Mouse (Mus musculus): ENCODE measurements at regions not wholly inside any gene's neighbourhood (a gene's known extent, or its start where the extent isn't known, plus 50 kb on each side); places are given as distances from the start of the nearest gene placed in this dataset.
A peak's percentile ranks its signal among the peaks of the same experiment; 100 is the strongest.

DNA sequence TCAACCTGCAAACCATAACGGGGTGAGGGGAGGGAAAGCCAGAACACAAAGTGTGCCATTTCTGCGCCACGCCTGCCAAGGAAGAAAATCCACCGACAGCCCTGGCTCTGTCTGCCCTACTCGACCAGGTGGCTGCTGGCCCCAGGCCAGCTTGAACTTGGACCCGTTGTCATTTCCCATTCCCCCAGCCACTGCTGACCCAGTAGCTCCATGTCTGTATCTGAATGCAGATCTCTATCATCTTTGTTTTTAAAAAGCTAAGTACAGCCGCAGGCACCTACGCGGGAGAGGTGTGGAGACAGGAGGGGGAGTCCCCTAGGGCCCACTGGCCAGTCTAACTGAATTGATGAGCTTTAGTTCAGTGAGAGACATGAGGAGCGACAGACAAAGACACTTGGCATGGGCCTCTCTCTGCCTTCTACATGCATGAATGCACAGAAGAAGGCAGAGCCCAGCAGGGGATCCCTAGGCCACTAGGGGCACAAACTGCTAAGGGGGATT is 439.1 kb downstream of the Prdm2 start:
- no peak for DNase-seq (ENCODE audit: low spot score)

DNA sequence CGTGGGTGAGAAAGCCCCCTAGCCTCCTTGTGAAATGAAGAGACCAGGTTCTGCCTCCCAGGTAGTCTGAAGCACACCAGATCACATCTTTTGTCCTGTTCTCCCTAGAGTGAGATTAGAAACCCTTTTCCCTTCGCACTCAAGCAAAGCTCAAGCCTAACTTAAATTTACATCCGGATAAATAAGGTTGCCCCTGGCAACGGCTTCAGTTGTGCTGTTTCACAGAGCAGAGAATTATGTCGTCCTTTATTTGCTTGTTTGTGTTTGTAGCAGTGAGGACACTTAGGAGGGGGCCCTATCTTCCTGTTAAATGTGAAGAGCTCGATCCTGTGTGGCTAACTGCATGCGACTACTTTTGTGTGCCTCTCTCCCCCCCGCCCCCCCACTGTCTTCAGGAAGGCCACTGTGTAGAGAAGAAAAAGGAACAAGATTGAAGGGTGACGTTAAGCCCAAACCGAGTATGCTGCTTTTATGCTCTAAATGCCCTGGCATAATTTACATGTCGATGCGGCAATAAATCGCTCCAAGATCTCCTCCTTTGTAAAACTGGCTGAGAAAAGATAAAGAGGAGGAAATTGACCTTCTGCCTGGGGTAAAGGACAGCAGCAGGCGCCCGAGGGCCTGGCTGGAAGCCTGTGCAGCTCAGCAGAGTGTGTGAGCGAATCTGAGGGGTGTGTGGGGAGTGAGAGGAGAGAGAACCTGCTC is 439.9 kb downstream of the Prdm2 start:
- DNase-seq (ENCODE audit: low spot score) = no peak

DNA sequence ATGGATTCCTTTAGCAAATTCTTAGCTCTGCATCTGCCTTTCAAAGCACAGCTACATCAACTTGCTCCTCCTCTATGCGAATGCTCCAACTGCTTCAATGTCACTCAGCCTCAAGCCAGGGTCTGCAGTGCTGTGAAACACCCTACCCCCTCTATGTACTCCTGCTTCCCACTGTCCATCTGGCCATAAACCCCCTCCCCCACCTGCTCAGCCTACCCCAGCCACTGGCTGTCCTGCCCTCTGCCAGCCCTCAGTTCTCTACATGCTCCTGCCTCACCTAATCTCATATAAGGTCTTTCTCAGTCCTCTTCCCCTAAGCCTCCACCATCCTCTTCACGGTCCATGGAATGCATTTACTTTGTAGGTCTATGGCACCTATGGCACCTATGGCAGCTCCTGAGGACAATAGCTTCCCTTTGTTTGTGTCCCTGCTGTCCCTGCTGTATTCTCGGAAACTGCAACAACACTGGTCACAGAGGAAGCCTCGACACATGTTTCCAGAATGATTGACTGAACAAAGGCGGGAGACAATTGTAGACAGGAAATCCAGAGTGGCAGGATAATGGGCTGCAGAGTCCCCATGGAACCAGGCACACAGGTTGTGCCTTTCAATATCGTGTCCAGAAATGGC is 441.2 kb downstream of the Prdm2 start:
- no peak for DNase-seq (ENCODE audit: low spot score)

DNA sequence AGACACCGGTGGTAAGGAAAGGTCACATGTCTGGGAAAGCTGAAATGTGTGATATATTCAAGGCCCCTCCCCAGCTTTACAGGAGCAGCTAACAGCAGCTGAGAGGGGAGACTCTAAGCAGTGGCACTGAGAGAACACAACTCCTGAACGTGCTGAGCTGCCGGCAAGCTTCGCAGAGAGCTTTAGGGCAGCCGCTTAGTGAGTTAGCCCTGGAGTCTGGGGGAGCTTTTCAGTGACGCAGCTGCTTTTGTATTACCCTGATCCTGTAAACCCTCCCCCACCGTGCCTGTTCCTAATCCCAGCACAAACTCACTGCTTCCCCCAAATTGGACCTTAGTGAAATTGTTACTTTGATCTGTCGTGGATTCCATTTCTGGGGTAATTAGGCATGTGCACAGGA is 442.6 kb downstream of the Prdm2 start:
- no peak for DNase-seq (ENCODE audit: low spot score)

DNA sequence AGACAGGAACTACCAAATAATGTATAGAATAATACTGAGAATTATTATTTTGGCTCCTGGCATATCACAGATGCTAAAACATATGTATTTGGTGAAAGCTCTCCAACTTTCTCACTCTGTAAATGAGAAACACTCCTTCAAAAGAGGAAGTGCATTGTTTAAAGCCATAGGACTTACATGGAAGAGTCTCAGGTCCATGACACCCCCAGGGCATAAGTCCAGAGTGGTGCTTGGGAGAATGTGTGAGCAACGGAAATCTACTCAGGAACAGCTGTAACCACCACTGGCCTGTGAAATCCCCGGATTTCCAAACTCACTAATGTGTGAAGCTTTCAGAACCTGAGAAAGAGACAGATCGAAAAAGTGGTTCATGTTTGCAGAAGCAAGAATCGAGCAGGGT is 445.1 kb downstream of the Prdm2 start:
- no peak for DNase-seq (ENCODE audit: low spot score)

DNA sequence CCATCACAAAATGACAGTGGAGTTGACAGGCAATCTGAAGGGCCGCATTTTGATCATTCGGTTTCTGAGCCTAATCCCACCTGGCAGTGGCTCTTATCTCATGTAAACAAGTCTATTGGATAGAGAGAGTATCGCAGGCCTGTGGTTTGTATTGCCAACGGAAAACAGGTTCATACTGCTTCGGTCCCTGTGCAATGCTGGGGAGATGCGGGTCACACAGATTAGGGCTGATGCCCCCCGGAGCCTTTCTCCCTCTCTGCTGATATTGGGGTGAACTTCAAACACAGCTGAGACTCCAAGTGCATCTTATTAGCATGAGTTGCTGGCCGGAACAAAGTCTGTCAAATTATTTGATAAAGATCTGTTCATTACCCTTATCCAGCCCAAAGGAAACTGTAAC is 451.2 kb downstream of the Prdm2 start:
- DNase-seq (ENCODE audit: low spot score) = no peak

DNA sequence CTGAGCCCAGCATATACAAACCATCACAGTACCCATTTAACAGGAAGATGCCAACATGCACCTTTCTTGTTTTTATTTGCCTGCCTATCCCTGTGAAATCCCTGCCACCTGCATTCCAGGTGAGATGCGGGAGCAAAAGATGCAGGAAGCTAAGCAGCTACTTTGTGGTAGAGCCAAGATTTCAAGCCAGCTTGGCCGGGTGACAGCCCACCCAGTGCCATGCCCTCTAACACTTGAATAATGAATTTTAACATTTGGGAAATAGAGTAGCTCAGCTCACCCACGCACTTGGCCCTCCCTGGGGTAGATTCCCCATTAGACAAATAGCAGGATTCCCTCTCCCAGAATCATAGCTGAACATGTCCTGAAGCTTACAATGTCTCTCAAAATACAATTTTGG is 454.7 kb downstream of the Prdm2 start:
- DNase-seq (ENCODE audit: low spot score) = no peak

DNA sequence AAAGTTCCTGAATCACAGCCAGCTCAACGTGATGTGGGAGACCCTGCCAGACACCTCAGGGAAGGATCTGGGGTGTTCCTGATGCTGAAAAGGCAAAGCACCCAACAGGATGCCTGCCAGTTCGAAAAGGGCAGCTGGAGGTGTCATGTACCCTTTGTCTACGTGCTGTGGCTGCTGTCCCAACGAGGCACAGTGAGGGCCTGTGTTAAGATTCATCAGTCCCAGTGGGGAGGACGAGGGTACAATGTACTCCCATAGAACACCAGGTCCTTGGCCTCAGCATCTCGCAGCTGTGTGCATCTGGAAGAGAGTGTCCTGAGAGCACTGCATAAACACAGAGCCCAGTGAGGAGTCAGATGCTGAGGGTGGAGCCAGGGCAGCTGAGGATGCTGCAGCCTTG is 456.5 kb downstream of the Prdm2 start:
- peak; percentile 57 for DNase-seq (ENCODE audit: low spot score)

DNA sequence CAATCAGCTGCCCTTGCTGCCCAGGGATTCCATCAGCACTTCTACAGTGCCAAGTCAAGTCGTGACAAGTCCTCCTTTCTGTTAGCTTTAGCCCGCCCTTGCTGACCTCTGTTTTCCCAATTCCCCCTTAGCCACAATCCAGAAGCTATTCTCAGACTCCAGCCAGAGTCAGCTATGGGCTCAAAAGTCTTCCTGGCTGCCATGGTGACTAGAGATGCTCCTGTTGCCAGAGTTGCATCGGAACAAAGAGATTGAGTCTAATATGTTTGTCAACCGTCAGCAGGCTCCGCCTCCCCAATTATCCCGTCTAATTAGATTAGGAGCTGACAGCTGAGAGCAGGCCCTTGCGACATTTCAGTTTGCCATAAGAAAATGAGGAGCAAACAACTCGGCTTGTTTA is 462.9 kb downstream of the Prdm2 start:
- no peak for DNase-seq (ENCODE audit: low spot score)

DNA sequence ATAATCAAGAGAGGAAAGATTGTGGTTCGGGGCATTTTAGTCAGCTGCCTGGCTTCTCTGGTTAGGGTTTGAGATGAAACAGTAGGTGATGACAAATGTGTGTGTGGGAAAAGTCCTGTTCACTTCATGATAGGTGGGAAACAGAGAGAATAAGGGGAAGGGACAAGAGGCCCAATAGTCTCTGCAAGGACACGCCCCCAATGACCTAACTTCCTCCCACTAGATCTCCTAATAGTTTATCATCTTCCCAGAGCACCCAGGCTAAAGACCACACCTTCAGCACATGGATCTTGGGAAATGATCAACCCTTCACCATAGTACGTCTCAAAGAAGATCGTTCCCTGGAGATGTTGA is 484.3 kb upstream of the Kazn start:
- DNase-seq (ENCODE audit: low spot score) = no peak

DNA sequence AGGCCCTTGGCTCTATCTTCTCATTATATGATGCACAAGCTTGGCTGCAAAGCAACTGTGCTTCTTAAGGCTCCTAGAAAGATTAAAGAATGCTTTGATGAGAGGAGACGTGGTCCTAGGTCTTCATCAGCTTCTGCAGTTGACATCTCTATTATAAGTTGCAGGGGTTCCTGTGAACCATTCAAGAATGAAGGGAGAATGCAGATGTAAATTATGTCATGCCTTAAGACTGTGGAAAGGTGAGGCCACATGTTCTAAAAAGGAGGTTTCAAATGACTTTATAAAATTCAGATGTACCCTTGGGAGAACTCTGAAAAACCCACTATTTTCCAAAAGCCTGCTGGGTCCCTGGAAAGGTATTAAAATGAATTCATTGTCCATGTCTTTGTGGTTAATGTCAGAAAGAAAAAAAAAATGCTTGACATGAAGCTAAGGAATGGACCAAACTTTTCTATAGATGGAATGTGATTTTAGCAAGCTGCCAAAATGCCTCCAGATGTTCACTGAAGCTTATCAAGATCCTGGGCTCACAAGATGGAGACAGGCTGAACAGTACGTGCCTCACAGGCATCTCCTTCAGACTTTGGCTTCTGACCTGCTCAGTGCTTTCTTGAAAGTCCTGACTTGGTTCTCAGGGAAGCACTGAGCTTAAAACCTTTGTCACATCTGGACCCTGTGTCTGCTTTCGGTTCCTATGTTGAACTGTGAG is 483.8 kb upstream of the Kazn start:
- no peak for DNase-seq (ENCODE audit: low spot score)

DNA sequence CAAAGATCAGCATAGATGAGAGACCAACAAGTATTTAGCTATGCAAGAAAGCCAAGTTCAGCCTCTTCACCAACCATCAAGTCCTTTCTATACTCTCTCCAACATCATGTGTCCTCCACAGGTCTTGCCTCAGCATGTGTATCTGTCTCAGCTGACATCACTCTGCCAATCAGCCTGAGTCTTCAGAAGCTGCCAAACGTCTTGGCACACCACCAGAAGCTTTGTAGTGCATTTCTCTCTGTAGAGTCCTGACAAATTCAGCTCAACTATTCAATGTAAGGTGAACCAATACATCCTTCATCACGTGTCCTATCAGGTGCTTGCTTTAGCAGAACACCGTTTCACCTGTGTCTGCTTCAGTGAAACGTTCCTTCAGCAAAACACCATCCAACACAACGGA is 462.4 kb upstream of the Kazn start:
- no peak for DNase-seq (ENCODE audit: low spot score)

DNA sequence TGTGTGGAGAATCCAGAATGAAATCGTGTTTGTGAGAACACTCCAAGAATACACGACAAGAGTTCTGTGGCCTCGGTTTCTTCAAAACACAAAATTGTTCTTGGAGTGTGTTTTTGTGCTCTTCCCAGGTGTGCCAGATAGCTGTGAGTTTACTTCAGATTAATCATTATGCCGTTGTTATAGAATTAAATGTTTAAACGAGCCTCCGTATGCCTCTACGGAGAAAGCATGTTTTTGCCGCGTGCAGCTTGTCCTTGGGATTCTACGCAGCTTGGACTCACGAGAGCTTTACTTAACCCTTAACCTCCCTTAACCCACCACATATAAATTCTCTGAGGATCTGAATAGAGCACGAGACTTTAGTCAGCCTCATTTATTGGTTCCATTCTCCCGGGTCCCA is 455.7 kb upstream of the Kazn start:
- no peak for DNase-seq (ENCODE audit: low spot score)

DNA sequence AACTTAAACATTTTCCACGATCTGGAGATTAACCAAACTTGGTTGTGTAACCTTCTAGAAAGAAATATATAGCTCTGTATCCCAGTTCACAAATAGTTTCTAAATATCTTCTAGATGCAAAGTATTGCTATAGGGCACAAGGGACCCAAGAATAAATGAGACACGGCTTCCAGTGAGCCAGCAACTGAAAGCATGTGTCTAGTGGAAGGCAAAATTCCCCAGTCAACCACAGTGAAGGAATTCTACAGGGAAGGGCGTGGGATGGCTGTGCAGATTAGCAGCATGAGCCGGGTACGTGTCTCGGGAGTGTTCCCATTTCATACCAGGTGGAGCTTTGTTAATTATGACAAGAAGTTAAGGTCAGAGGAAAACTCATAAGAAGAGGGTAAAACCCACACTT is 449.0 kb upstream of the Kazn start:
- DNase-seq (ENCODE audit: low spot score) = no peak

DNA sequence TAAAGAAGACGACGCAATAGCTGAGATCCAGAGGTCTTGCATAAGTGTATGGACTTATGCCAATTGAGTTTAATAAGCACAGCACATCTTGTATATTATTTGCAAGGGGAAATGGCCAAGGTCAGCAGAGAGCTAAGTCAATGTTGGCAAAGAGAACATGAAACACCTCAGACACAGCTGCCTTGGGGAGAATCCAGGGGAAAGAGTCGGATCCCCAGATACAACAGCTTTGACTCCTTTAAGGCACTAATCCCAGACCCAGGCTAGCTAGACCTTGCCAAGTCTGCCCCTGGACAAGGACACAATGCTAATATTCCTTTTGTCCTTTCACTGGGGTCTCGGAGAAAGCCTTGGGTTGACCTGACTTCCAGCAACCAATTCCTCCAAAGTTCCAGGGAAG is 438.2 kb upstream of the Kazn start:
- DNase-seq (ENCODE audit: low spot score) = no peak

DNA sequence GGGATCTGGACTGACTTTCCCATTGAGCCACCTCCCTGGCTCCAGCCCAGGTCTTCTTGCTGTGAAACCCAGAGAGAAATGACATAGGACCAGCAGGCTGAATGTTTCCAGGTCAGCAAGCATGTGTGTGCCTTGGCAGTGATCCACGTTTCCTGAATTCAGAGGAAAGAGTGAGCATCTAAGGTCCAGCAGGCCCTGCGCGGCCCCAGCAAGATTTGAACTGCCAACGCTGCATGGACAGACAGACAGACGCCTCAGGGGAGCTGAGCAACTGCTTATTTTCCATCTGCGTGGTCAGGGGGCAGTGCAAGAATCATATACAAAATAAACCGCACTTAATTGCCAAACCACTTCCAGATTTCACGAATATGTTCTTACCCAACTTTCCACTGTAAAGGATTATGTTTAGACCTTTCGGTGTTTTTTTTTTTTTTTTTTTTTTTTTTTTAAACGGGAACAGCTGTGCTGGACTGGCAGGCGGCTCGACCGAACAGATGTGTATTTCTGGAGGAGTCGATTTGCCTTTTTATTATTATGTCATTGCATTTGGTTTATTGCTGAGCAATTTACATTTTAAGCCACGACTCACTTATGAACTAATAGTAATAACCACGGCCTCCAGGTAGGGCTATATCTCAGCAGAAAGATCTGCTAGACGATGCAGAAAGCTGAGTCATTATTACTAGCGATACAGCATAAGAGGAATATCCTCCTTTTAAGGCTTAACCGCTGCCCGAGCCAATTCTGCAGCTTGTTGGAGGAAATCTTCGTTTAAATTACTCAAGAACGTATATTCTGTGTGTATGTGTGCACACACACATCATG is 435.7 kb upstream of the Kazn start:
- no peak for DNase-seq (ENCODE audit: low spot score)

DNA sequence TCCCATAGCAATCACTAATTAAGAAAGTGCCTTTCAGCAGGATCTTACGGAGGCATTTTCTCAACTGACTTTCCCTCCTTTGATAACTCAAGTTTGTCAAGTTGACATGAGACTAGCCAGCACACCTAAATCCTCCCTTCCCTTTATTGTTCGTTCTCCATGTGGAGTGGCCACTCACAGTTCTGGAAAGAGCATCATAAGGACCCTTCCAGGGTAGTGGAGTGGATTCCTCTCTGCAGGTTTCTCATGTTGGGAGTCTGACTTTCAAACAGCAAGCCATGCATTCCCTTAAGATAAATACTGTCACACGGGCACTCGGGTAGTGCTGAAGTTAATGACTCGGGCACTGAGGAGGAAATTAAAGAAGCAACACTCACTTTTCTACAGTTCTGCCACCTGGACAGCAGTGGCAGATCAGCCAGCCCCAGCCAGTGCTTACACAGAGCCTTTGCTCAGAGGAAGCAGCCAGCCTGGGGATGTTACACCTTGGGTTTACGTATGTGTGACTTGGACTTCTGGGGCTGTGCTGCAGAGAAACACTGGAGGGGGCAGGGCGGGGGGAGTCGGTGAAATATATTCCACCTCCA is 432.8 kb upstream of the Kazn start:
- no peak for DNase-seq (ENCODE audit: low spot score)

DNA sequence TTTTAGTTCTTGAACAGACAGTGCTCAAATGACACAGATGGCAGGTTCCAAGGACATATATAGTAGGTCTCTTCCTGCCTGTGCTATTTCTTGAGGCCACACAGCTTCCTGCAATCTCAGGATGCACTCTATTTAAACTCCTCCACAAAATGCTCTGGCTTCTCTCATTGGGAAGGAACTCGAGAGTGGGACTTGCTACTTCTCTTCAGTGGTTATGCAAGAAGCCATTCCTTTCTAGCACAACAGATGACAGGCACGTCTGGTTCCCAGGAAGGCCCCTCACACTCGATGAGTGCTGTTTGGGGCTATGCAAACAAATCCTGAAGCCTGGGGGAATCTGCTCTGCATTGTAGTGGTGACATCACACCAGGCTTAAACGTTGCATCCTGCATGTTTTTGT is 425.6 kb upstream of the Kazn start:
- DNase-seq (ENCODE audit: low spot score) = no peak

DNA sequence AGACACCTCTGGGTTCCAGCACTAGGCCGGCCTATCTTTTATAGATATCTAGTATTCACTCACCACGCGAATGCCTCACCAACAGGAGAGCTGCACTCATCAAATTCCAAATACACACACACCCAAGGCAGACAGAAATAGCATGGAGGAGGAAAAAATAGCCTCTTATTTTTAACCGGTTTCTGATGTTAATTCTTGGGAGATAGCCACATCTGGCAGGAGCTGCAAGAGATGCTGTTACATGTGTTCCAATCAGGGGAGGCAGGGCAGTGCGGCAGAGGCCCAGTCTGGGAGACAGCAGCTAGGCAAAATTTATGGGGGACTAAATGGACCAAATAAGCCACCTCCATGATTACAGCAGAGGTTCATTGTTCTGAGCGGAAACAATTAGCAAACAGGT is 419.0 kb upstream of the Kazn start:
- no peak for DNase-seq (ENCODE audit: low spot score)

DNA sequence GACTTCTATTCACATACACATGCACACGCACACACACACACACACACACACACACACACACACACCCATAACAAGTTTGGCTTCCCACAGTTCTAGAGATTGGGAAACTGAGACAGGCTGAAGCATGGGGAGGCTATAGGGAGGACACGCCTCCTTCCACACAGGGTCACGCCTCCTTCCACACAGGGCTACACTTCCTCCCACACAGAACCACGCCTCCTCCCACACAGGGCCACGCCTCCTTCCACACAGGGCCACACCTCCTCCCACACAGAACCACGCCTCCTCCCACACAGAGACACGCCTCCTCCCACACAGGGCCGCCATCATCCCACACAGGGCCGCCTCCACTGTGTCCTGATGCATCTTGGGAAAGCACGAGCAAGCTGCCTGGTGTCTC is 401.9 kb upstream of the Kazn start:
- DNase-seq (ENCODE audit: low spot score) = no peak

DNA sequence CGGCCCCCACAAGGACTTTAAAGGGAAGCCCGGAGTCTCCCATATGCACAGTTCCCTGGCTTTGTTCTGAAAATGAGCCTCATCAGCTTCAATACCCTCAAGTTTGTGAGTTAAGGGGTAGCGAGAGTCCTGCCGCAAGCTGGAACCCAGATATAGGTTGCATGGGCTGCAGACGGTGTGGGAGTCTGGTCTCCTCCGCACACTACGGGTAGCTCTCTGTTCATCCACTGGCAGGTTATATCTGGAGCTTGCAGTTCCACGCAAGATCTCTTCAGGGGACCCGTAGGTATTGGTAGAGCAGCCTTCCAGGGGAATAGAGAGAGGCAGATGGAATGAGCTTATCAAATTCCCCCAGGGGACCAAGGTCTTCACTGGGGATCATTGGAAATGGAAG is 400.1 kb upstream of the Kazn start:
- DNase-seq (ENCODE audit: low spot score) = no peak

DNA sequence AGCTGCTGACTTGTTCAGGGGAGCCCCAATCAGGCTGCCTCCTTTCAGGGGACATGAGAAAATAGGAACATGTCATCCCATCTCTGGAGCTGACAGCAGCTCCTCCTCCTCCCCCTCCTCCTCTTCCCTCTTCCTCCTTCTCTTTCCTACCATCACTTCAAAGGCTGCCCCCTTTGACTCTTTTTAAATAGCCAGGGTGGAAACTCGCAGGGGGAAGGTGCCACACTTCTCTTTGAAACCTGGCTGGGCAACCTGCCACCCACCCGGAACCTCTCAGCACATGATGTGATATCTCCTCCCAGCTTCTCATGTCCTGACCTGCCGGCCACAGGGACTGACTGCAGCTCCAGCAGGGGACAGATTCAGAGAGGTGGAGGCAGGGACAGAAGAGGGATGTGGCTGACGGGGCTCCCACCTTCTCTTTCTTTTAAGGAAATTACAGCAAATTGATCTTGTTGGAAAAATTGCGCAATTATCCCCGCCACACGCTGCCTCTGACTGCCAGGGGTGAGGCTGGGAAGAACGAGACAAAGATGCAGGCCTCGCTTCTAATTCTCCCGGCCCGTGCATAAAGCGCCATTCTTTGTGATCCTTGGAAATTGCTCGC is 399.6 kb upstream of the Kazn start:
- DNase-seq (ENCODE audit: low spot score) = no peak
